Mouse (Mus musculus): ENCODE measurements around the gene Zfhx3. TPM values are rescaled to one million over a fixed set of nuclear protein-coding genes. Genes with fewer than 3 reads are reported as not detected.

Zfhx3 gene
- polyA plus RNA-seq, 1 experiment from 2014 or later, result 65.9 TPM

- Histone ChIP-seq H3K27ac (peak overlapping the region; percentile 31; the same call in 1 of the 2 replicates), H3K27me3 (no peaks in the 10 kb centered on the region), H3K9me3 (no peaks in the 10 kb centered on the region), H3K4me1 (replicated peaks) (no peaks in the 10 kb centered on the region; the same call in 1 of the 2 replicates), H3K4me2 (replicated peaks) (no peak overlapping the region), H3K9ac (replicated peaks) (no peak overlapping the region), H3K36me3 (no peaks in the 10 kb centered on the region), H3K4me3 (replicated peaks) (no peak overlapping the region)
- WGBS, result 48% methylated on average over 3 of the region's 3 CpGs
- ATAC-seq, result no peak
Measured at GRCm38 (mm10) chr8:108997334-108997733, 1054.9 kb downstream of the Zfhx3 start.

GRCm38 (mm10) chr8:108999297-109000249 lies 1057.1 kb downstream of the Zfhx3 start:
- Histone ChIP-seq H3K9me3 (no peaks in the 10 kb centered on the region), H3K9ac (replicated peaks) (no peak overlapping the region), H3K4me2 (replicated peaks) (no peak overlapping the region), H3K4me3 (replicated peaks) (no peak overlapping the region), H3K36me3 (no peaks in the 10 kb centered on the region), H3K27ac (no peak overlapping the region), H3K27me3 (no peaks in the 10 kb centered on the region), H3K4me1 (replicated peaks) (no peaks in the 10 kb centered on the region; the same call in 1 of the 2 replicates)
- 88% methylated on average over 15 of the region's 15 CpGs for WGBS
- ATAC-seq, result no peak

DNA sequence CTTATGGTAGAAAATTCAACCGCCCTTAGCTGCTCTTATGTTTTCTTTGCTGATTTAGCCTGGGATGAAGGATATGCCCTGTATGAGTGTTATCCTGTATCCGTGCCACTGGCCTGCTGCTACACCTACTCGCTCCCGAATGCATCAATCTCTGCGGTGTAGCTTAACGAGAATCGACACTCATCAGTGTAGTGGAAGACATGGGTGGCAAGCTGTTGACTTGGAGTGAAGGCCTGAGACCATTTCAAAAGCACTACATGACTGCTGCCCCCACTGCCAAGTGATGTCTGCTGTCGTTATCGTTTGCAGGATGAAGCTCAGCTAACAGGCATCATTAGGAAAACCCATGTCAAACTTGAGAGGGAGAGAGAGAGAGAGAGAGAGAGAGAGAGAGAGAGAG lies 1058.6 kb downstream of the Zfhx3 start:
- no peaks in the 10 kb centered on the region for H3K36me3 ChIP-seq
- H3K4me2 ChIP-seq (replicated peaks), result no peak overlapping the region
- no peaks in the 10 kb centered on the region for H3K27me3 ChIP-seq
- no peak overlapping the region for H3K9ac ChIP-seq (replicated peaks)
- H3K4me1 ChIP-seq (replicated peaks), result no peaks in the 10 kb centered on the region; the same call in 1 of the 2 replicates
- no peaks in the 10 kb centered on the region; the same call in 1 of the 2 replicates for H3K9me3 ChIP-seq
- WGBS, result 80% methylated on average over 9 of the region's 9 CpGs
- ATAC-seq, result no peak
- H3K4me3 ChIP-seq (replicated peaks), result no peak overlapping the region
- no peak overlapping the region for H3K27ac ChIP-seq

DNA sequence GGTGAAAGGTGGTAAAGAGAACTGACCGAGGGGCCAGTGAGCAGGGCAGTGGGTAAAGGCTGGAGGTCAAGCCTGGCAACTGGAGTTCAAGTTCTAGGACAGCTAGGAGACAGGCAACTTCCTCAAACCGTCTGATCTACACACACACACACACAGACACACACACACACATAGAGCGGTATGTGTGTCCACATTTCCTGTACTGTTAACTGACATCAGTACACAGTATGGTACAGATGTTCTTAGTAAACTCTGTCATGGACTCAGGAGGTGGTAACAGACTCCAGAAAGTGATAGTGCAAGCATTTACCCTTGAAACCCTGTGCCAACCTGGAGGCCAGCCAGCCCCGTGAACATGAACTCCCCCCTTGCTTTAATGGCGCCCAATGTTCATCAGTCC lies 1059.5 kb downstream of the Zfhx3 start:
- H3K36me3 ChIP-seq, result no peaks in the 10 kb centered on the region

GRCm38 (mm10) chr8:109006986-109007385 lies 1064.5 kb downstream of the Zfhx3 start:
- Histone ChIP-seq H3K4me3 (replicated peaks) (no peak overlapping the region), H3K4me2 (replicated peaks) (no peak overlapping the region), H3K9ac (replicated peaks) (no peak overlapping the region), H3K27me3 (no peaks in the 10 kb centered on the region), H3K27ac (no peak overlapping the region), H3K9me3 (no peaks in the 10 kb centered on the region; the same call in 1 of the 2 replicates), H3K4me1 (replicated peaks) (peaks cover 6% of the 10 kb centered on the region; the same call in 1 of the 2 replicates), H3K36me3 (no peaks in the 10 kb centered on the region)
- 78% methylated on average over 9 of the region's 9 CpGs for WGBS
- no peak for ATAC-seq

More for the DNA sequence above, 1059.5 kb downstream of the Zfhx3 start:
- Histone ChIP-seq H3K4me3 (replicated peaks) (no peak overlapping the region), H3K4me2 (replicated peaks) (no peak overlapping the region), H3K27me3 (no peaks in the 10 kb centered on the region), H3K9ac (replicated peaks) (no peak overlapping the region), H3K4me1 (replicated peaks) (no peaks in the 10 kb centered on the region; the same call in 1 of the 2 replicates), H3K27ac (no peak overlapping the region), H3K9me3 (no peaks in the 10 kb centered on the region; the same call in 1 of the 2 replicates)
- ATAC-seq, result no peak
- 95% methylated on average over 5 of the region's 5 CpGs for WGBS

Small RNA genes within 50 kb of the gene (microRNA-seq; reads per million reads assigned to microRNA genes)
- gene Mir3108, result 1.6 reads per million
